Mouse (Mus musculus) Patski (cell line): ENCODE results near the gene Ampd1. TPM values are rescaled to one million over a fixed set of nuclear protein-coding genes. Genes with fewer than 3 reads are reported as not detected.

Experiments
- ATAC-seq: fragments of 100-300 bp; one replicate; pipeline ENCODE4 v1.8.0; 2021
- CTCF ChIA-PET: fragments of 350-600 bp; sonication (Branson Sonifier 250); formaldehyde crosslinking; loops from one replicate; lab custom pipeline; 2022; ENCODE audit warnings: inconsistent platforms; lab: Charles Lee
- POLR2A ChIA-PET: fragments of 350-600 bp; sonication (Branson Sonifier 250); formaldehyde crosslinking; loops from one replicate; lab custom pipeline; 2022; ENCODE audit warnings: antibody characterized with exemption, inconsistent platforms; lab: Charles Lee
- DNase-seq: peaks from one replicate; pipeline ENCODE4 v3.0.0-alpha.2; 2011; ENCODE audit warnings: low read depth, low spot score
- H3K27me3 ChIP-seq: fragments of 371-371 bp; one replicate; pipeline ENCODE4 v1.5.1; 2021
- CTCF ChIP-seq: fragments of 100-300 bp; IDR thresholded peaks from one replicate; pipeline ENCODE4 v1.5.1; 2021
- in situ Hi-C: fragments of 300-500 bp; cut with MboI; formaldehyde crosslinking; loops from 3 replicates; pipeline ENCODE4 v1.11.1; 2018; ENCODE audit warnings: low pct_unique_long_range_greater_than_20kb, mixed read lengths
- polyA plus RNA-seq: library from polyadenylated mRNA; unstranded; gene quantifications from one replicate; pipeline ENCODE4 v1.2.3, GENCODE M21; 2021

The Ampd1 gene
- 0.13 TPM for polyA plus RNA-seq

DNA sequence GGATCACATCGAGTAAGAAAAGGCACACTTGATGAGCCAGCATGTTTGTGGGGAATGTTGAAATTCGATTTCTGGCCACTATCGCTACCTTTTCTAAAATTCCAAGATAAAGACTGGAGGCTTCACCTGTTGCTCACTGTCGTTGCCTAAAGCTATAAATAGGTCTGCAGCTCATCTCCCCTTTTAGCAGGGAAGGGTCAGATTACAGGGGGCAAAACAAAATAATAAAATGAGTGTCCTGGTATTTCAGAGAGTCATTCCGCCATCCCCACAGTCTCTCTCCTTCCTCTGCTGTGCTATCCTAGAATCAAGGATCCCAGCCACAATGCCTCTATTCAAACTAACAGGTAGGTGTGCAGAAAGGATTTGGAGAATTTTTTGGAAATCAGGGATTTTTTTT lies at the start of gene Ampd1:
Gene Ampd1, plus strand, starts transcription at position 244 of the 400 bp plus-strand sequence.
- ChIA-PET CTCF (no interaction called here), POLR2A (interaction anchor here (0.6 kb wide), 1 partner anchor 9 kb away, joined by 5 read pairs; no protein-coding TSS in a partner anchor)
- no peak for ATAC-seq
- in situ Hi-C loops = no loop called here
- H3K27me3 ChIP-seq = no peaks in the 10 kb centered on the region
- DNase-seq = no peak
- TF ChIP-seq CTCF = no peak

- in situ Hi-C loops = no loop called here
- DNase-seq (no peak), ATAC-seq (no peak)
- CTCF ChIA-PET = no interaction called here
- no peak for TF ChIP-seq CTCF
- no peaks in the 10 kb centered on the region for H3K27me3 ChIP-seq
- POLR2A ChIA-PET = no interaction called here
These were observed 47.6 kb upstream of the Ampd1 start for GRCm38 (mm10) chr3:103026174-103026573.

- TF ChIP-seq CTCF = no peak
- CTCF ChIA-PET = interaction anchor here (2.3 kb wide), 1 partner anchor 16 kb away, joined by 7 read pairs; no protein-coding TSS in a partner anchor
- no peak for ATAC-seq
- DNase-seq = no peak
- no peaks in the 10 kb centered on the region for H3K27me3 ChIP-seq
- POLR2A ChIA-PET = no interaction called here
- in situ Hi-C loops = no loop called here
These were observed 33.5 kb upstream of the Ampd1 start for GRCm38 (mm10) chr3:103040285-103040684.

- POLR2A ChIA-PET = no interaction called here
- H3K27me3 ChIP-seq = no peaks in the 10 kb centered on the region
- TF ChIP-seq CTCF = no peak
- DNase-seq (no peak), ATAC-seq (no peak)
- in situ Hi-C loops = no loop called here
- CTCF ChIA-PET = interaction anchor here (0.7 to 2.3 kb wide), 3 partner anchors 17 to 26 kb away, joined by 3 to 7 read pairs (median 3); no protein-coding TSS in a partner anchor
These were observed 32.9 kb upstream of the Ampd1 start for GRCm38 (mm10) chr3:103040861-103041379.

GRCm38 (mm10) chr3:103056016-103056595 lies 17.7 kb upstream of the Ampd1 start:
- ATAC-seq (no peak), DNase-seq (no peak)
- in situ Hi-C loops = no loop called here
- ChIA-PET POLR2A (no interaction called here), CTCF (interaction anchor here (0.7 to 2.7 kb wide), 4 partner anchors 9 to 128 kb away, joined by 3 to 10 read pairs (median 4); no protein-coding TSS in a partner anchor)
- H3K27me3 ChIP-seq = no peaks in the 10 kb centered on the region
- no peak for TF ChIP-seq CTCF

GRCm38 (mm10) chr3:103057752-103058151 lies 16.1 kb upstream of the Ampd1 start:
- CTCF ChIA-PET = interaction anchor here (2.7 kb wide), 1 partner anchor 10 kb away, joined by 10 read pairs; no protein-coding TSS in a partner anchor
- POLR2A ChIA-PET = interaction anchor here (1.1 to 1.2 kb wide), 2 partner anchors 19 to 29 kb away, joined by 3 to 4 read pairs; no protein-coding TSS in a partner anchor
- ATAC-seq = no peak

DNA sequence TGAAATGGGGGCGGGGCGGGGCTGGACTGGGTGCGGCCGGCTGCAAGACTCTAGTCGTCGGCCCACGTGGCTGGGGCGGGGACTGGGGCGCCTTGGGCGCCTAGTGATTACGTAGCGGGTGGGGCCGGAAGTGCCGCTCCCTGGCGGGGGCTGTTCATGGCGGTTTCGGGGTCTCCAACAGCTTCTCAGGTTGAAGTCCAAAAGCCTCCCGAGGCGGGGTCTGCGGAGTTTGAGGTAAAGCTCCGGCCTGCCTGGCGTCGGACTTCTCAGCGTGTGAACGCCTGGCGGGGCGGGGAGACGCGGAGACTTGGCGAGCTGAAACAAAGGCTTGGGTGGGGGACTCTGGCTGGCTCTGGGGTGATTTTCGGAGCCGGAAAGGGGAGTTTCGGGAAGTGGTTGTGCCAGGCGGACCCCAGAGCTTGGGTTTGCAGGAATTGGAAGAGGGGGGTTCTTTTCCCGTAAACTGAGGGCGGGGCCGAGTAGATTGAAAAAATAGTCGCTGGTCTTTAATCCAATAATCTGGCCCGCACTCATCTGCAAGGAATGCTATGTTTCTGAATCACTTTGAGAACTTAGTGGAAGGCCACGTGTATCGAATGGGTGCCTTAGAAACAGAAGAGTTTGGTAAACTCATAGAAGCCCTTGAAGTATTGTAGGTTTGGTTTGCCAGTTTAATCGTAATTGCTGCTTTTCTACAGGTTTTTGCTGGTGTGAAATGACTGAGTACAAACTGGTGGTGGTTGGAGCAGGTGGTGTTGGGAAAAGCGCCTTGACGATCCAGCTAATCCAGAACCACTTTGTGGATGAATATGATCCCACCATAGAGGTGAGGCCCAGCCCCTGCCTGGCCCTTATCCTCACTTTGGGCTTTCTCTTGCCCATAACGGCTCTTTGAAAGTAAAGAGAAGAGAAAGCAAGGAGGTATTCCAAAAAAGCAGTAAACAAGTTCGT lies 15.3 kb upstream of the Ampd1 start, which contains the start of gene Nras:
Gene Nras, plus strand, starts transcription at position 79 of the 951 bp plus-strand sequence.
- TF ChIP-seq CTCF = no peak
- ChIA-PET POLR2A (interaction anchor here (1.1 to 1.2 kb wide), 2 partner anchors 19 to 30 kb away, joined by 3 to 4 read pairs; no protein-coding TSS in a partner anchor), CTCF (interaction anchor here (2.7 kb wide), 1 partner anchor 11 kb away, joined by 10 read pairs; no protein-coding TSS in a partner anchor)
- in situ Hi-C loops = no loop called here
- peak; percentile 77 for ATAC-seq
- peak; percentile 53 for DNase-seq
- no peaks in the 10 kb centered on the region for H3K27me3 ChIP-seq

More at GRCm38 (mm10) chr3:103057752-103058151, 16.1 kb upstream of the Ampd1 start:
- no peak for TF ChIP-seq CTCF
- in situ Hi-C loops = no loop called here
- DNase-seq = no peak
- H3K27me3 ChIP-seq = no peaks in the 10 kb centered on the region

- in situ Hi-C loops = no loop called here
These were observed 6.9 kb upstream of the Ampd1 start for GRCm38 (mm10) chr3:103066927-103067326.

DNA sequence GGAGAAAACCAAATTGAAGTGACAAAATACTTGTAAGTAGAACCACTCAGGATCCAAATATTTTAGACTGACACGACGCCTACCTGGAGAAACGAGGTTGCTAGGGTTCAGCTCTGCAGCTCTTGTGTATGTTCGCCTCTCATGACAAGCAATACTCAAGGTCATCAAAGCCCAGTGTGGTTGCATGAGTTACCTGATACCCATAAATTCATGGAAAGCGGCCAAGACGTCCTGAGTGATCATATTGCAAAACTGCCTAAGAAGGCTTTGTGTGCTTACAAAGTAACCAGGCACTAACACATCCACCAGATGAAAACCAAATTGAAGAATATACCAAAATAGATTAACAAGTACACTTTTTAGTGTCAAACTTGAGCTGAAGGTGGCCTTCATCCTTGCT lies 4.8 kb upstream of the Ampd1 start:
- ChIA-PET CTCF (no interaction called here), POLR2A (no interaction called here)
- in situ Hi-C loops = no loop called here
- DNase-seq (no peak), ATAC-seq (no peak)
- TF ChIP-seq CTCF = no peak
- H3K27me3 ChIP-seq = no peaks in the 10 kb centered on the region

More at GRCm38 (mm10) chr3:103066927-103067326, 6.9 kb upstream of the Ampd1 start:
- POLR2A ChIA-PET = no interaction called here
- no peak for DNase-seq
- ATAC-seq = no peak
- CTCF ChIA-PET = interaction anchor here (1.1 kb wide), 1 partner anchor 26 kb away, joined by 3 read pairs; no protein-coding TSS in a partner anchor
- H3K27me3 ChIP-seq = no peaks in the 10 kb centered on the region
- TF ChIP-seq CTCF = no peak

DNA sequence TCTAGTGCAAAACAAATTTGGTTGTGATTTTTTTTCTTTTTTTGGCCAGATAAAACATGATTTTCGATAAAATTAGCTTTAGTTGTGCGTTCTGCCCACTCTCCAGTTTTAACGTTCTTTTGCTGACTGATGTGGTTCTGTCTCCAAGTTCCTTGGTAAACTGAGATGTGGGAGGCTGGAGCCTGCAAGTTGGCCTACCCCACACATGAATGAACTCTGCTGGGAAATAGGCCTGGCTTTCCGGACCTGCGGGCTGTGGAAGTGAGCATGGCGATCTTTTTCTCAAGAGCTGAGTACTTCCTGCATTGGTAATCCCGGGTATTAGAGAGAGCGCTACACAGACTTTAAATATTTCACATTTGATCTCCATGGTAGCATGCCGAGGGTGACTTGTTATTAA lies 2.1 kb downstream of the Ampd1 start:
- ChIA-PET POLR2A (no interaction called here), CTCF (interaction anchor here (0.9 kb wide), 1 partner anchor 14 kb away, joined by 3 read pairs; no protein-coding TSS in a partner anchor)
- in situ Hi-C loops = no loop called here
- DNase-seq (no peak), ATAC-seq (no peak)
- H3K27me3 ChIP-seq = no peaks in the 10 kb centered on the region
- TF ChIP-seq CTCF = no peak
